Mouse (Mus musculus) c-Kit-positive CD71-positive TER-119-negative erythroid progenitor cells, embryonic 14.5 days (primary cell): Measurements from ENCODE around the gene Twf1.

Source experiments
- DNase-seq: peaks from one replicate; pipeline ENCODE4 v3.0.0-alpha.2; 2013; ENCODE audit warnings: low read depth

Gene Twf1

DNA sequence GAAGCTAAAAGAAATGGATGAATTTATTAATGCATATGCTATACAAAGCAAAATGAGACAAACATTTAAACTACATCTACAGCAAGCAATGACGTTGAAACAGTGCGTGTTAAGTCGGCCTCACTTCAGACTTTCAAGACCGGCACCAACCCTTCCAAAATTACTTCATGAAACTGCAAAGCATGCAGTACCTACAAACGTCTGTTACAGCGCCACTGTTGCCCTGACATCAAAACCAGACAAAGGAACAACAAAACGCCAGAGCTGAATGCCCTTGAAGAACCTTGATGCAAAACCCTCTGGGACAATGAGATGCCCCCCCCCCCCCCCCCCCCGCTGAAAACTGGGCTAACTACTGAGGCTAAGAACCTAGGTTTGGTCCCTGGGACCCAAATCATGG lies 16.9 kb downstream of the Twf1 start:
- DNase-seq, result no peak

DNA sequence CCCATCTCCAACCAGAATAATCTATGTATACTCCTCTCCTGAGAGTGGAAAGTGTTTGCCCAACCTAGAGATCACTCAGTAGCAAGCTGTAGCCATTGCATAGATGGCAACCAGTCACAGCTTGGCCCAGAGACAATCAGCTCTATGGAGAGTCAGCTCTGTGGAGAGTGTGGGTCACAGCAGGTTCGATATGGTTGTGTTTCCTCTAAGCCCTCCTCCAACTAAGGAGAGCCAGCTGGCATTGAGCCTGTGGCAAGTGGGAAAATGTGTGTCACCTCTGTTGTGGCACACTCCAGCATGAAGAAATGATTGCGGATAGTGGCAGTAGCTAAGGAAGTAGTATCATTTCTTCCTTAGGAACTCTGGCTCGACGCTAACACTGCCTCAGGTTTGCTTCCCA lies 18.2 kb downstream of the Twf1 start:
- no peak for DNase-seq

DNA sequence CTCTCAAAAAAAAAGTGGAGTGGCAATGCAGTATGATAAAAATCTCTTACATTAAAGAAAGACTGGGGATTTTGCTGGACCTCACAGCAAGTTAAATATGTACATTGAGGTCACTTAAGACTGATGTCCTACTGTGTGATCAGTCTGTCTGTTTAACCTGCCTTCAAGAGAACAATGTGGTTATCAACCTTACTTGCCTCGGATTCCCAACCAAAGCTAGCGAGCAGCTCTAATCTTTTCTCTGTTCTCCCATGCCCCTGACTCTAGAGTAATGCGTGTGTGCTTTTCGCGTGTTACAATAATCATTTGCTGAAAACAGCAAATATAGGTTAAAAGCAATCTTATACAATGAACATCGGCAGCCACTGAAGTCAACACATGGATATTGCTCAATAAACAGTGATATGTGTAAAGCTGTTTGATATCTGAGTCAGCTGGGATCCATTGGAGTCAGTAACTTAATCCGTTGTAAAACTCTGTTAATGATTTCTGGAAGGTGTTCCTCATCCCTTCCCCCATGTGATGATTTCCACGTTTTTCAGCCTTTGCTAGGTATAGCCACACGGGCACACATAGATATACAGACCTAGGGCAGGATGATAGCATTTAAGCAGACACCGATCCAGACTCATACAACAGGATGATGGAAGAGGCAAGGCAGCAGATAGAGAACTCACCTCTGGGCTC lies 21.1 kb downstream of the Twf1 start:
- DNase-seq, result no peak

DNA sequence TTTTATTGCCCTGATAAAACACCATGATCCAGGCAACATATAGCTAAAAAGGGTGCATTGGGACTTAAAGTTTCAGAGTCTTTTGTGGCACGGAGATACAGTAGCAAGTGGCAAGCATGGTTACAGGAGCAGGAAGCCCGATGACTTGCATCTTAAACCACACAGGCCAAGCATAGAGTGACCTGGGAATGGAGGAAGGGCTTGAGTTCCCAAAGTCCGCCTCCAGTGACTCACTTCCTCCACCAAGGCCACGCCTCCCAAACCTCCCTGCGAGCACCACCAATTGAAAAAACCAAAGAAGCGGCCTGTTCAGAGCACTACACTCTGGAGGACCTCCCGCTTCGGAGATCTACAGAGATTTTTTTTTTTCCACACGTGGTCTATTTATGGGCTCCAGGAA lies 23.8 kb downstream of the Twf1 start:
- no peak for DNase-seq

DNA sequence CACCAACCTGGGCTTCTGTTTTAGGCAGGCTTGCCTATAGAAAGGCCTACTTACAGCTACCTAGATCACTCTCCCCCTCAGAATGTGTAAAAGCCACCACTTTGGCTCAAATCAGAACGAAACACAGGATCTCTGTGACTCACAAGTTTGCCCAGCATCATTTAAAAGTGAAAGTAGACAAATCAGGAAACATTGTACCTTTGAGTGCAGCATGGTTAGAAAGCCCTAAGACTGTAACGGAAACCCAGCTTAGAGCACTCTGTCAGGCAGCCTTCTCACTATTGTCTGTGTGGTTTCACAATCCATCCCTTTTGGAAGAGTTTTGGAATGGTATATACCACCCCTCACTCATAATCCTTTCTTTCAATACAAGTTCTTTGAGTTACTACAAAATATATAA lies 24.8 kb downstream of the Twf1 start:
- no peak for DNase-seq

DNA sequence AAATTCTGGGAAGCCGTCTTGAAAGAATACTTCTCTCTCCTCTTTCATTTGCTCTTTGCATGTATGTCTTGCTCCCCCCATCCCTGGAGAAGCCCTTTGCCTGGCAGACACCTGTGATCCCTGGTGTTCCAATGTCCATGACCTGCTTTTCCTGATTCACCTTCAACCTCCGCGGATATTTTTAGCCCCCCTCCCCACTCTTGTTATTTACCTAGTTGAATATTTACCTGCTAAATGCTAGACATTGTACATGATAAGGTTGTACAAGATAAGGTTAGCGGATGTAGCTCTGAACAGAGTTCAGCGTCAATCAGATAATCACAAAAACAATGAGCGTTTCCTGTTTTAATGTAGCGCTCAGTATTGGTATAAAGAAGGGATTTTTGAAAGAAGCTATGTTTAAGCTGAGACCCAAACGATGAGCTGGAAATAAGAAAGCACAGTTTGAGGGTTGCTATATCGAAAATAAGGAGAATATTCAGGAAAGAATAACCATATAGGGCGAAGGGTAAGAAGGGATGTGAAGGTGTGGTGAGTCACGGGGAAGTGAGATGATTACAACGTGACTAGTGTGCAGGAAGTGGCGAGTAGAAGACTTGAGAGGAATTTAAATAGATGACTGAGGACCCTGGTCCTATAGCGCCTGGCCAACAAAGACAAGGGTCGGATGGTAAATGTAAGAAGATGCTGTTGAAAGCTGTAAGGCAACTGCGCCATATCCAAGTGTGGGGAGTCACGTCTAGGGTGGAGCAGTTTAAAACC lies 30.6 kb downstream of the Twf1 start:
- no peak for DNase-seq

DNA sequence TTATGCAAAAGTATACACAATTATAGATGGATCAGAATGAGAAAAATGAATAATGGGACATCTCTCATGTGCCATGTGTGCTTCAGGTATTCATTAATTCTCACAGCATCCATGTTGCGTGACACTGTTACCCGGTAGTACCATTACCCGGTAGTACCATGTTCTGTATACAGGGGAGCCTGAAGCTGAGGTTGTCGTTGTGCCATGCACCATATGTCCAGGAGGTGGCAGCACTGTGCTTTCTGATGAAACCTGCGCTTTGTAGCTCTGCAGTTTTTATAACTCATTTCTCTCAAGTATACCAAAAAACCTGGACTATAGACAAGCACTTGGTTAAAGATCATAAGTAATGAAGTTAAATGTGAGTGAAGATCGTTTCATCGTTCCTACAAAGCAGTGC lies 32.2 kb downstream of the Twf1 start:
- peak; percentile 65 for DNase-seq

DNA sequence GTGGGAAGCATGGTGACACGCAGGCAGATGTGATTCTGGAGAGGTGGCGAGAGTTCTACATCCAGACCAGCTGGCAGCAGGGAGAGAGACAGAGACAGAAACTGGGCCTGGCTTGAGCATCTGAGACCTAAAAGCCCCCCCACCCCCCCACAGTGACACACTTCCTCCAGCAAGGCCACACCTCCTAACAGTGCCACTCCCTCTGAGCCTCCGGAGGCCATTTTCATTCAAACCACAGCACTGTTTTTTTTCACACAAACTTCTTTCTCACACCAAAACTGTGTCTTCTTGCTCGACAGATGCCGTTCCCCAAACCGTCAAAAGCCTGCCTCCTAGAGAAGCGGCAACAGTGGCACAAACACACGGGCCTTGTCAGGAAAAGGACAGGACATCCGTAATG lies 36.2 kb downstream of the Twf1 start:
- no peak for DNase-seq

DNA sequence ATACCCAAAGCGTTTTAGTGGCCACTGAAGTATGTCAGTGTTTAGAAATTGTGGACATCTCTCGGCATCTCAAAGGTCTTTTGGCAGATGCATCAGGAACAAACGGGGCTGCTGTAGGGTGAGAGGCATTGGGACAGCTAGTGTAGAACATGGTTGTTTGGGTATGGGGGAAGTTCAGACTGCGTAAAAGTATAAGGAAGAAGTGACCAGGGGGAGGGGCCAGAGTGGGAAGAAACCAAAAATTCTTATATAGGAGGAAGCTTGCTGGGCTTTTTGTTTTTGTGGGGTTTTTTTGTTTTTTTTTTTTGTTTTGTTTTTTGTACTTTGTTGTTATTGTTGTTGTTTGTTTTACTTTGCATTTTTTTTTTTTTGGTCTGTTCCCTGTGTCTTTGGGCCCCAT lies 44.8 kb downstream of the Twf1 start:
- DNase-seq, result no peak

DNA sequence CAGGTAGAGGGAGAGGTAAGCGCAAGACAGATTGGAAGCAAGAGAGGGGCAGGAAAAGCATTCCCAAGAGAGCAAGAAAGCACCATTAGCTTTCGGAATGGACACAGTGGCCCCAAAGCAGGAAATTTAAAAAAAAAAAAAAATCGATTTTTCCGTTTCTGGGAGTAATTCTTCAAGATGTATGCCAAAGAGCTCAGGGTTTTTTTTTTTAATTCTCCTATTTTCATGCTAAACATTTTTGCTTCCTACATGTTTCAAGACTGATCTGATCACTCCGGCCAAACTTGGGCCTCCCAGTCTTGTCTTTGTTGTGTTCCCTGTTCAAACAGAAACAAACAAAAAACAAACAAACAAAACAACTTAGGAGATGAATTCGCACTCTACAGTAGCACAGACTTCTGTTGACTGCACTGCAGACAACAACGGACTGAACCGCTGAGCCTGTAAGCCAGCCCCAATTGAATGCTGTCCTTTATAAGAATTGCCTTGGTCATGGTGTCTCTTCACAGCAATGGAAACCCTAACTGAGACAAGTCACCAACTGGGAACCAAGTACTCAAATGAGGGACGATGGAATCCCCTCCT lies 45.5 kb downstream of the Twf1 start:
- DNase-seq, result no peak

DNA sequence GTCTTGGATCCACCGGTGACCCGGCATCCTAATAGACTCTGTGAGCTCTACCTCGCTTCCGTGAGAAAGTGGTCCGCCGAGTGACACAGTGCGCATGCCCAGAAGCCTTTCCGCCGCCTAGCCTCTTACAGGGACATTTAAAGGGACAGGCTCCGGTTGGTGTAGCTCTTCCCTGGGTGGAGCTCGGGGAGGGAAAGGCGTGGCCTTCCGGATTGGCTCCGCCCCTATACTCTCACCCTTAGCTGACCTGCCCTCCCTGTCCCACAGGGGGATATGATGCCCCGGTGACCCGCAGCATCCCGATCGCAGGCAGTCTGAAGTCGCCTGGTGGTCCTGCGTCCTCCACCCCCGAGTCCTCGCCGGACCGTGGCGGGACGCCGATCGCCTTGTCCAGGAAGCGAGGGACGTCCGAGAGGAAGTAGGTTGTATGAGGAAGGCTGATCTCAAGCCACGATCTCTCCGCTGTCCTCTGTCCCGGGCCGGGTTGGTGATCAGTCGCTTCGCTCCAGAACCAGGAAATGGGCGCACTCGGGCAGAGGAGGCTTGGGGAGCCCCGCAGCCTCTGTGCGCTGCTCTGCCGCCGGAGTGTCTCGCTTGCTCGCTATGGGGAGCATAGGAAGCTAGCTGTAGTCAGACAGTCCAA lies 46.2 kb downstream of the Twf1 start, which contains the start of the genes Pus7l and Irak4:
Gene Pus7l (minus strand): TSS at position 139 of the 643 bp plus-strand sequence.
Gene Irak4 (plus strand): TSS at position 235 of the 643 bp plus-strand sequence.
- peak; percentile 92 for DNase-seq

DNA sequence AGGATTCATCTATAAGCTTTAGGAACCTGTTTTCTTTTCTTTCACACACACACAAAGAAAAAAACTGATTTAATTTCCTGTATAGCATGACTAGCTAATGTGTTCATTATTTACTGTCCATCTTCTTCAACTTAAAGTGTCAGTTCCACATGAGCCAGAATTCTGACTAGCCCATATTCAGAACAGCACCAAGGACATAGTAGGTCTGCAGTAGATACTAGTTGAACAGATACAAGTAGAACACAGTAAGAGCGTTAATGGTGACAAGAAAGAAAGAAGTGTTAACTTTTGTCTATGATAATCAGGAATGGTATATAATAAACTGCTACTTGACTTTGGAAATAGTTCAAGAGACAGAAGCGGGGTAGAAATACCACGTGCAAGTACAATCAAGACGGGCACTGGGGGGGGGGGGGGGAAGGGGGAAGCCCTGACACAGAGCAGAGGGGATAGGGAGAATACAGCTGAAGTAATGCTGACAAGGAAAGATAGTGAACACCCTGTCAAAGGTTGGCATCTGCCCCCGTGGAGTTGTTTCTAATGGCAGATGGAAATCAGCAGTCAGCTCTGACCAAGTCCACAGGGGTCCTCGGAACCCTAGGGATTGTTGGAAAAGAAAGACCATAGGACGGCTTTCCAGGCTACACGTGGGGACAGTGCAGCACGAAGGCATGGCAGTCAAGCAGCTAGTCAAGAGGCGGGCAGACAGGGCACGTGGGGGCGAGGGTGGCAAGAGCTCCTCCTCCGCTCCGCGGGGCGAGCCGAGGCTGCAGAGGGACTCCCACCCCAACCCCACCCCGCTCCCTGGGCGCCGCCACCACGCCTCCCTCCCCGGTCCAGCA lies 46.9 kb downstream of the Twf1 start:
- DNase-seq, result no peak

DNA sequence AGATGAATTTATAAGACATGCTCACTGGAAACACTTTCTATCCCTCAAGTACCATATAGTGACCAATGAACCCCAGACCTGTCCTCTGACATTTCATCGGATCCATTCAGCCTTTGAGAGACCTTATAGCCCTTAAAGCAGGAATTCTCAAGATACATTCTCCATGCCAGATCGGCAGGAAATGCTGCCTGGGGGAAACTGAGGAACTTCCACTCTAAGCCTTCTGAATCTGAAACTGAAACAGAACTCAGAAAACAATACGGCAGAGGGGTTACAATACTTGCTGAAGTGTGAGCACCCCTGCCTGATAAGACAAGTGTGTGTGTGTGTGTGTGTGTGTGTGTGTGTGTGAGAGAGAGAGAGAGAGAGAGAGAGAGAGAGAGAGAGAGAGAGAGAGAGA lies 50.4 kb downstream of the Twf1 start:
- no peak for DNase-seq

DNA sequence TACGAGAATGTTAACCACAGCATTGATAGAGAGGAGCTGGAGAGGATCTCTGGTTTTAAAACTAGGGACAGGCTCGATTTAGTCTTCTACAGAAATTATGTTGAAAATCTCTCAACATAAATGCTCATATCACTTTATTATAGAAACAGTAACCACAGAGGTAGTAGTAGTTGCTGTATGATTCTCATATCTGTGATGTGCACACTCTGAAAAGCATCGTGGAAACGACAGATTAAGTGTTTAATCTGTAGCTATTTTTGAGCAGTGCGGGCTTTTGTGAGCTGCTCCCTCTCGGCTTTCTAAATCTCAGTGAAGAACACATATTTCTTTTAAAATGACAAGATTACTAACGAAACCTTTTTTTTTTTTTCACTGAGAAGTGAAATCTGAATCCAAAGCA lies 54.2 kb downstream of the Twf1 start:
- DNase-seq, result no peak

DNA sequence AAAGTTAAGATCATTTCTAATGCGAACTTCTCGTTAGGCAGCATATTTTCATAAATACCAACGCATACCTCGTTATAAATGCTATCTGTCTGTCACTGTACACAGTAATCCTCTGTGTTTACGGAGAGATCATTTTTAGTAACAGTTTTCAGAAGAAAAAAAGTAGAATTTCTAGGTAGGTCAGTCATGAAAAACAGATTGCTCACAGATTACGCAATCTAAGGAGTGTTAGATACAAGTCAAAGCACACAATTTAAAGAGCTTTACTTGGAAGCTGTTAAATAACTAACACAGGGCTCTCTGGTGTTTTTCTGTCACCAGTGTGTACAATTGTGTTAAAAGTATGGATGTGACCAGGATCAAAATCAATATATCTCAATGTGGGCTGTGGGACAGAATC lies 56.7 kb downstream of the Twf1 start:
- DNase-seq, result no peak

DNA sequence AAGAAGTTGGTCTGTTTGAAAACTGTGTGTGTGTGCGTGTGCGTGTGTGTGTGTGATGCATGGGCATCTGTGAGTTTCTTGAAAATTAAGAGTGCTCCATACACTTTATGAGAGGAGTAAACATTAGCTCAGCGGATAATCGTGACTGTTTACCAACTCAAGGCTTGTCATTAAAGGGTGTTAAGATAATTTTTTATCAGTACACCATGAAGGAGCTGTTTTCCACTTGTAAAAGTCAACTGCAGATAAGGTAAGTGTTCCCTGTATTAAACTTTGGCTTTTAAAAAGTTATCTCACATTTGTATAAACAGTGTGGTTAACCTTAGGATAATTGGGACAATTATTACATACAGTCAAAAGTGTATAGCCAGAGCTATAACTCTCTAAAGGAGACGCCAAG lies 57.4 kb downstream of the Twf1 start:
- no peak for DNase-seq

DNA sequence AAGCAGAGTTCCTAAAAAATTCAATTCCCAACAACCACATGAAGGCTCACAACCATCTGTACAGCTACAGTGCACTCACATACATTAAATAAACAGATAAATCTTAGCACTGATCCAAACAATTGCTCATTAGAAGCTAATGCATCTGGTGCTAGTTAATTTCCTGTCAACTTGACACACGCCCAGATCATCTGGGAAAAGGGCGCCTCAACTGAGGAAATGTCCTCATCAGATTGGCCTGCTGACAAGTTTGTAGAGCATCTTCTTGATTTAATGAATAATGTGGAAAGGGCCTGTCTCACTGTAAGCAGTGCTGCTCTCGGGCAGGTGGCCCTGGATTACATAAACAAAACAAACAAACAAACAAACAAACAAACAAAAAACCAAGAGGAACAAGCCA lies 59.2 kb downstream of the Twf1 start:
- DNase-seq, result no peak
